Mouse (Mus musculus) cortical plate, adult 2 months (tissue): ENCODE measurements around the gene Gde1.

ENCODE experiments used
- CTCF ChIP-seq: fragments of 200-500 bp; IDR thresholded peaks from 2 replicates; pipeline ENCODE4 v1.5.1; 2011; ENCODE audit warnings: mild to moderate bottlenecking, control low read depth, low read length; ENCODE audit not compliant: insufficient read depth; ENCODE audit errors: extremely low read depth
- POLR2A ChIP-seq: fragments of 200-500 bp; IDR thresholded peaks from 2 replicates; pipeline ENCODE4 v1.6.1; 2011; ENCODE audit warnings: mild to moderate bottlenecking, low read length, control low read depth; ENCODE audit not compliant: insufficient read depth; ENCODE audit errors: extremely low read depth

GRCm38 (mm10) chr7:118706488-118706887, 910 bp upstream of the Gde1 start:
- TF ChIP-seq CTCF (no peak), POLR2A (no peak)
